Mouse (Mus musculus): ENCODE data around the gene Anapc11. TPM values are rescaled to one million over a fixed set of nuclear protein-coding genes. Genes with fewer than 3 reads are reported as not detected.
A peak's percentile ranks its signal among the peaks of the same experiment; 100 is the strongest.

The Anapc11 gene
- polyA plus RNA-seq, 1 experiment, result 84.0 TPM

GRCm38 (mm10) chr11:120565114-120565513 is 33.1 kb upstream of the Anapc11 start:
- H3K9me3 ChIP-seq (replicated peaks; ENCODE audit: control insufficient read depth, insufficient read depth, low read length, poor library complexity, severe bottlenecking), result no peaks in the 10 kb centered on the region
- H3K27me3 ChIP-seq (ENCODE audit: control insufficient read depth, insufficient read depth, low read length, poor library complexity, severe bottlenecking), result no peaks in the 10 kb centered on the region
- no peak overlapping the region for H3K4me3 ChIP-seq (ENCODE audit: low read depth, low read length)
- TF ChIP-seq CTCF (IDR thresholded peaks at IDR 0.05; ENCODE audit: low read depth, low read length), result peak; percentile 0
- TF ChIP-seq EP300 (IDR thresholded peaks at IDR 0.05; ENCODE audit: insufficient read depth, low read depth, low read length), result no peak
- H3K4me1 ChIP-seq (ENCODE audit: control insufficient read depth, insufficient read depth, low read length), result no peaks in the 10 kb centered on the region
- no peak overlapping the region for H3K27ac ChIP-seq (ENCODE audit: insufficient read depth, low read length)
- H3K9ac ChIP-seq (ENCODE audit: low read depth, poor library complexity, severe bottlenecking), result no peak overlapping the region
- H3K36me3 ChIP-seq (ENCODE audit: control insufficient read depth, insufficient read depth, low read length, poor library complexity, severe bottlenecking), result peaks cover 90% of the 10 kb centered on the region

- Histone ChIP-seq H3K4me3 (ENCODE audit: low read depth, low read length) (no peak overlapping the region), H3K9ac (ENCODE audit: low read depth, poor library complexity, severe bottlenecking) (no peak overlapping the region), H3K36me3 (ENCODE audit: control insufficient read depth, insufficient read depth, low read length, poor library complexity, severe bottlenecking) (peaks cover 71% of the 10 kb centered on the region), H3K27ac (ENCODE audit: insufficient read depth, low read length) (no peak overlapping the region), H3K4me1 (ENCODE audit: control insufficient read depth, insufficient read depth, low read length) (no peaks in the 10 kb centered on the region), H3K27me3 (ENCODE audit: control insufficient read depth, insufficient read depth, low read length, poor library complexity, severe bottlenecking) (no peaks in the 10 kb centered on the region), H3K9me3 (replicated peaks; ENCODE audit: control insufficient read depth, insufficient read depth, low read length, poor library complexity, severe bottlenecking) (no peaks in the 10 kb centered on the region)
- TF ChIP-seq CTCF (IDR thresholded peaks at IDR 0.05; ENCODE audit: low read depth, low read length) (no peak), EP300 (IDR thresholded peaks at IDR 0.05; ENCODE audit: insufficient read depth, low read depth, low read length) (no peak), POLR2A (IDR thresholded peaks at IDR 0.05; ENCODE audit: insufficient read depth, low read length) (no peak)
Measured at GRCm38 (mm10) chr11:120568324-120568723, 29.9 kb upstream of the Anapc11 start.

- TF ChIP-seq POLR2A (IDR thresholded peaks at IDR 0.05; ENCODE audit: insufficient read depth, low read length), result no peak
- TF ChIP-seq CTCF (IDR thresholded peaks at IDR 0.05; ENCODE audit: low read depth, low read length), result no peak
- TF ChIP-seq EP300 (IDR thresholded peaks at IDR 0.05; ENCODE audit: insufficient read depth, low read depth, low read length), result no peak
- Histone ChIP-seq H3K9me3 (replicated peaks; ENCODE audit: control insufficient read depth, insufficient read depth, low read length, poor library complexity, severe bottlenecking) (no peaks in the 10 kb centered on the region), H3K4me3 (ENCODE audit: low read depth, low read length) (no peak overlapping the region), H3K27ac (ENCODE audit: insufficient read depth, low read length) (no peak overlapping the region), H3K4me1 (ENCODE audit: control insufficient read depth, insufficient read depth, low read length) (no peaks in the 10 kb centered on the region), H3K9ac (ENCODE audit: low read depth, poor library complexity, severe bottlenecking) (peak overlapping the region; percentile 79; the same call in 1 of the 2 replicates), H3K27me3 (ENCODE audit: control insufficient read depth, insufficient read depth, low read length, poor library complexity, severe bottlenecking) (no peaks in the 10 kb centered on the region), H3K36me3 (ENCODE audit: control insufficient read depth, insufficient read depth, low read length, poor library complexity, severe bottlenecking) (peaks cover 44% of the 10 kb centered on the region)
Measured at GRCm38 (mm10) chr11:120571122-120571521, 27.1 kb upstream of the Anapc11 start.

GRCm38 (mm10) chr11:120571754-120572416 is 26.3 kb upstream of the Anapc11 start:
- Histone ChIP-seq H3K4me1 (ENCODE audit: control insufficient read depth, insufficient read depth, low read length) (no peaks in the 10 kb centered on the region), H3K36me3 (ENCODE audit: control insufficient read depth, insufficient read depth, low read length, poor library complexity, severe bottlenecking) (peaks cover 37% of the 10 kb centered on the region)

GRCm38 (mm10) chr11:120572417-120572751 is 25.8 kb upstream of the Anapc11 start:
- H3K36me3 ChIP-seq (ENCODE audit: control insufficient read depth, insufficient read depth, low read length, poor library complexity, severe bottlenecking), result peaks cover 32% of the 10 kb centered on the region
- no peaks in the 10 kb centered on the region for H3K9me3 ChIP-seq (replicated peaks; ENCODE audit: control insufficient read depth, insufficient read depth, low read length, poor library complexity, severe bottlenecking)
- peak overlapping the region; percentile 79 for H3K9ac ChIP-seq (ENCODE audit: low read depth, poor library complexity, severe bottlenecking)
- no peaks in the 10 kb centered on the region for H3K4me1 ChIP-seq (ENCODE audit: control insufficient read depth, insufficient read depth, low read length)
- TF ChIP-seq EP300 (IDR thresholded peaks at IDR 0.05; ENCODE audit: insufficient read depth, low read depth, low read length) (no peak), CTCF (IDR thresholded peaks at IDR 0.05; ENCODE audit: low read depth, low read length) (no peak), POLR2A (IDR thresholded peaks at IDR 0.05; ENCODE audit: insufficient read depth, low read length) (no peak)
- peak overlapping the region; percentile 83 for H3K4me3 ChIP-seq (ENCODE audit: low read depth, low read length)
- no peak overlapping the region for H3K27ac ChIP-seq (ENCODE audit: insufficient read depth, low read length)
- H3K27me3 ChIP-seq (ENCODE audit: control insufficient read depth, insufficient read depth, low read length, poor library complexity, severe bottlenecking), result no peaks in the 10 kb centered on the region

More at GRCm38 (mm10) chr11:120571754-120572416, 26.3 kb upstream of the Anapc11 start:
- H3K27me3 ChIP-seq (ENCODE audit: control insufficient read depth, insufficient read depth, low read length, poor library complexity, severe bottlenecking), result no peaks in the 10 kb centered on the region
- H3K9ac ChIP-seq (ENCODE audit: low read depth, poor library complexity, severe bottlenecking), result peak overlapping the region; percentile 79
- no peaks in the 10 kb centered on the region for H3K9me3 ChIP-seq (replicated peaks; ENCODE audit: control insufficient read depth, insufficient read depth, low read length, poor library complexity, severe bottlenecking)
- peak overlapping the region; percentile 83 for H3K4me3 ChIP-seq (ENCODE audit: low read depth, low read length)
- no peak for TF ChIP-seq EP300 (IDR thresholded peaks at IDR 0.05; ENCODE audit: insufficient read depth, low read depth, low read length)
- no peak for TF ChIP-seq POLR2A (IDR thresholded peaks at IDR 0.05; ENCODE audit: insufficient read depth, low read length)
- TF ChIP-seq CTCF (IDR thresholded peaks at IDR 0.05; ENCODE audit: low read depth, low read length), result no peak
- no peak overlapping the region for H3K27ac ChIP-seq (ENCODE audit: insufficient read depth, low read length)

- no peaks in the 10 kb centered on the region for H3K4me1 ChIP-seq (ENCODE audit: control insufficient read depth, insufficient read depth, low read length)
- no peaks in the 10 kb centered on the region for H3K9me3 ChIP-seq (replicated peaks; ENCODE audit: control insufficient read depth, insufficient read depth, low read length, poor library complexity, severe bottlenecking)
- peaks cover 29% of the 10 kb centered on the region for H3K36me3 ChIP-seq (ENCODE audit: control insufficient read depth, insufficient read depth, low read length, poor library complexity, severe bottlenecking)
- peak within 1 kb of the TSS; percentile 79 for H3K9ac ChIP-seq (ENCODE audit: low read depth, poor library complexity, severe bottlenecking)
- peak within 1 kb of the TSS; percentile 86 for H3K4me3 ChIP-seq (ENCODE audit: low read depth, low read length)
- TF ChIP-seq EP300 (IDR thresholded peaks at IDR 0.05; ENCODE audit: insufficient read depth, low read depth, low read length) (peak; percentile 17; the same call in 1 of the 2 replicates), CTCF (IDR thresholded peaks at IDR 0.05; ENCODE audit: low read depth, low read length) (no peak), POLR2A (IDR thresholded peaks at IDR 0.05; ENCODE audit: insufficient read depth, low read length) (peak; percentile 79)
- no peaks in the 10 kb centered on the region for H3K27me3 ChIP-seq (ENCODE audit: control insufficient read depth, insufficient read depth, low read length, poor library complexity, severe bottlenecking)
- peak within 1 kb of the TSS; percentile 23; the same call in 1 of the 2 replicates for H3K27ac ChIP-seq (ENCODE audit: insufficient read depth, low read length)
Measured at GRCm38 (mm10) chr11:120572752-120573584, 25.3 kb upstream of the Anapc11 start, which contains the start of gene P4hb. Gene P4hb, minus strand, starts transcription at chr11:120573253.

All from ES-Bruce4 (cell line).